Mouse (Mus musculus) gastrocnemius, adult 2 months (tissue): ENCODE data around the gene Hoxc5. TPM values are rescaled to one million over a fixed set of nuclear protein-coding genes. Genes with fewer than 3 reads are reported as not detected.

ENCODE experiments used
- DNase-seq: peaks from one replicate; pipeline ENCODE4 v3.0.0; 2022
- H3K27ac ChIP-seq: fragments of 200-600 bp; 2 replicates; pipeline ENCODE4 v1.8.1; 2022; ENCODE audit warnings: mild to moderate bottlenecking
- H3K4me3 ChIP-seq: fragments of 200-600 bp; 2 replicates; pipeline ENCODE4 v1.8.1; 2022; ENCODE audit warnings: mild to moderate bottlenecking, moderate library complexity
- CTCF ChIP-seq: fragments of 200-600 bp; IDR thresholded peaks from 2 replicates; pipeline ENCODE4 v1.8.1; 2022; ENCODE audit warnings: antibody characterized with exemption, mild to moderate bottlenecking, moderate library complexity
- intact Hi-C: fragments of 180-260 bp; cut with DNase I; formaldehyde crosslinking; loops from one replicate; pipeline ENCODE4 v1.15.1; 2025
- total RNA-seq, 2 experiments: library from RNA; stranded (reverse); gene quantifications; 2 replicates each; pipeline ENCODE4 v1.2.3; 2021

The Hoxc5 gene
- total RNA-seq, 2 experiments from 2014 or later, result 2.7 to 2.9 TPM

- intact Hi-C loops, result loop anchor here (1.0 to 5.0 kb wide), 3 partner anchors 15 to 341 kb away; no protein-coding TSS in a partner anchor
- peak; percentile 98 for DNase-seq
- H3K4me3 ChIP-seq, result peak overlapping the region; percentile 93
- peak; percentile 93 for TF ChIP-seq CTCF
- peak overlapping the region; percentile 99 for H3K27ac ChIP-seq
Observed at GRCm38 (mm10) chr15:102965892-102966775, 1.1 kb upstream of the Hoxc5 start.

- intact Hi-C loops, result loop anchor here (1.0 to 5.0 kb wide), 3 partner anchors 14 to 340 kb away; no protein-coding TSS in a partner anchor
- Histone ChIP-seq H3K4me3 (peak within 1 kb of the TSS; percentile 93), H3K27ac (peak within 1 kb of the TSS; percentile 99)
- peak; percentile 11; the same call in 1 of the 2 replicates for TF ChIP-seq CTCF
- peak; percentile 69 for DNase-seq
Observed at GRCm38 (mm10) chr15:102966776-102967311, 399 bp upstream of the Hoxc5 start, which contains the start of gene Hoxc10. Hoxc10 (plus strand) TSS chr15:102966796.

- peak; percentile 69 for DNase-seq
- Histone ChIP-seq H3K27ac (peak overlapping the region; percentile 99), H3K4me3 (peak overlapping the region; percentile 93)
- TF ChIP-seq CTCF, result no peak
- intact Hi-C loops, result loop anchor here (2.0 to 5.0 kb wide), 2 partner anchors 13 to 340 kb away; no protein-coding TSS in a partner anchor
Observed at GRCm38 (mm10) chr15:102967511-102968397, 511 bp downstream of the Hoxc5 start.

GRCm38 (mm10) chr15:102969296-102969695 is 2.1 kb downstream of the Hoxc5 start:
- no peak for DNase-seq
- H3K4me3 ChIP-seq, result peak overlapping the region; percentile 93
- no peak for TF ChIP-seq CTCF
- H3K27ac ChIP-seq, result peak overlapping the region; percentile 99
- intact Hi-C loops, result loop anchor here (5.0 kb wide), 1 partner anchor 338 kb away; no protein-coding TSS in a partner anchor

GRCm38 (mm10) chr15:102970740-102971139 is 3.5 kb downstream of the Hoxc5 start:
- peak; percentile 59 for DNase-seq
- TF ChIP-seq CTCF, result peak; percentile 52
- Histone ChIP-seq H3K27ac (peak overlapping the region; percentile 99), H3K4me3 (peak overlapping the region; percentile 53)
- intact Hi-C loops, result no loop called here

- TF ChIP-seq CTCF, result no peak
- peak overlapping the region; percentile 65 for H3K4me3 ChIP-seq
- H3K27ac ChIP-seq, result peak overlapping the region; percentile 99
- intact Hi-C loops, result no loop called here
- DNase-seq, result no peak
Observed at GRCm38 (mm10) chr15:102972254-102972653, 5.0 kb downstream of the Hoxc5 start.

- TF ChIP-seq CTCF, result no peak
- intact Hi-C loops, result no loop called here
- H3K27ac ChIP-seq, result peak overlapping the region; percentile 99
- DNase-seq, result no peak
- H3K4me3 ChIP-seq, result peak overlapping the region; percentile 65
Observed at GRCm38 (mm10) chr15:102972753-102973152, 5.5 kb downstream of the Hoxc5 start.

GRCm38 (mm10) chr15:102975034-102975433 is 7.8 kb downstream of the Hoxc5 start:
- Histone ChIP-seq H3K4me3 (peak overlapping the region; percentile 85), H3K27ac (peak overlapping the region; percentile 91)
- no peak for TF ChIP-seq CTCF
- intact Hi-C loops, result no loop called here
- peak; percentile 16 for DNase-seq

GRCm38 (mm10) chr15:102975688-102976111 is 8.5 kb downstream of the Hoxc5 start:
- DNase-seq, result peak; percentile 69
- no peak for TF ChIP-seq CTCF
- H3K4me3 ChIP-seq, result peak overlapping the region; percentile 85
- peak overlapping the region; percentile 91 for H3K27ac ChIP-seq
- intact Hi-C loops, result no loop called here

GRCm38 (mm10) chr15:102976171-102976570 is 8.9 kb downstream of the Hoxc5 start, which contains the start of gene Hoxc9:
Hoxc9 (plus strand) TSS chr15:102976439.
- peak; percentile 67 for DNase-seq
- H3K27ac ChIP-seq, result peak within 1 kb of the TSS; percentile 91
- TF ChIP-seq CTCF, result no peak
- intact Hi-C loops, result no loop called here
- H3K4me3 ChIP-seq, result peak within 1 kb of the TSS; percentile 85

- DNase-seq, result peak; percentile 72
- intact Hi-C loops, result no loop called here
- no peak for TF ChIP-seq CTCF
- Histone ChIP-seq H3K27ac (peak overlapping the region; percentile 91), H3K4me3 (peak overlapping the region; percentile 85)
Observed at GRCm38 (mm10) chr15:102976631-102977422, 9.6 kb downstream of the Hoxc5 start.
